Mouse (Mus musculus): ENCODE results near the gene Cars.

Cars gene

DNA sequence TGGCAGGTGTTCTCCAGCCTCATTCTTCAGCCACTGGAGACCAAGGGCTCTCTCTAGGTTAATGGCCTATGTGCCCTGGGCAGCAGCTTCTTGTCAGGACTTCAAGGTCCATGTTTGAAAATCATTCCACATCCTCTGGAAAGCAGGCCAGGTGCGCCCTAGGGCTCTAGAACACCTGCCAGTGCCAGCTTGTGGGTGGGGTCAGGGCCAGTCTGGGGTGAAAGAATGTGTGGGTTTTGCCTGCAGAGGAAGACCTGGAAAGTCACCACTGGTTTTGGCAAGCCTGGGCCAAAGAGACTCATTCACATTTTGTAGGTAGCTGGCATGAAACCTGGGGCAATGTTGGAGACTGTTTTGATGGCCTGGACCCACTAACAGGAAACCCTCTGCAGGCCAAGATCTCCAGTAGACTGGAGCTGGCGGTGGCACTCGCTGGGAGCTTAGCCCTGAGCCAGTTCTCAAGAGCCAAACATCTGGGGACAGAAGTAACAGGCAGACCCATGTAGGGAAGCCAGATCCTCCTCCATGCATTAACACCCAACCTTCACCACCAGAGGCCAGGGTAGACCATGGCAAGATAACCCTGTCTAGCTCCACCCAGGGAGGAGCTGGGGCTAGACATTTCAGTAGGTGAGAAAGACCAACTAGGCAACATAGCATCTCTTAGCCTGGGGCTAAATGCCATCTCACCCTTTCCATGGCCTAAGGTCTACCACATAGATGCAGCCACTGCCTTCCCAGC is 89.1 kb downstream of the Cars start:
- peaks cover 3% of the 10 kb centered on the region for H3K36me3 ChIP-seq (ENCODE audit: control insufficient read depth, insufficient read depth, low read length, poor library complexity, severe bottlenecking)
- no peak for DNase-seq (ENCODE audit: low read depth, low spot score)
- H3K27me3 ChIP-seq (ENCODE audit: control insufficient read depth, insufficient read depth, low read length, poor library complexity, severe bottlenecking), result no peaks in the 10 kb centered on the region

DNA sequence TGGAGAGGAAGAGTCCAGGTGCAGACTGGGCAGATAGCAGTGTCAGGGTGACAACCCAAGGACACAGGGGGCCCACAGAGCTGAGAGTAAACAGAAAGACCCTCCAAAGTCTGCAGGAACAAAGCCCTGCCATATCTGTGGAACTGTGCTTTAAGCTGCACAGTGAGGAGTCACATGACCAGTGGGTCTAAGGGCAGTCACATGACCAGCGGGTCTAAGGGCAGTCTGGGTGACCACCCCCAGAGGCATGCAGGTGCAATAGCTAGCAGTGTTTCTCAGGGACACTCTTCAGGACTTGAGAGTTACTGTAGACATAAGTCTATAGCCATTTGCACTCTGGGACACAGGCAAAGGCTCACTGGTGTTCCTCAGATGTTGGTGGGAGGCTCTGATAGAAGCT is 90.3 kb downstream of the Cars start:
- Histone ChIP-seq H3K27me3 (ENCODE audit: control insufficient read depth, insufficient read depth, low read length, poor library complexity, severe bottlenecking) (no peaks in the 10 kb centered on the region), H3K36me3 (ENCODE audit: control insufficient read depth, insufficient read depth, low read length, poor library complexity, severe bottlenecking) (peaks cover 1% of the 10 kb centered on the region)
- DNase-seq (ENCODE audit: low read depth, low spot score), result no peak
